Mouse (Mus musculus): ENCODE results near the gene Upk1a.

Gene Upk1a

DNA sequence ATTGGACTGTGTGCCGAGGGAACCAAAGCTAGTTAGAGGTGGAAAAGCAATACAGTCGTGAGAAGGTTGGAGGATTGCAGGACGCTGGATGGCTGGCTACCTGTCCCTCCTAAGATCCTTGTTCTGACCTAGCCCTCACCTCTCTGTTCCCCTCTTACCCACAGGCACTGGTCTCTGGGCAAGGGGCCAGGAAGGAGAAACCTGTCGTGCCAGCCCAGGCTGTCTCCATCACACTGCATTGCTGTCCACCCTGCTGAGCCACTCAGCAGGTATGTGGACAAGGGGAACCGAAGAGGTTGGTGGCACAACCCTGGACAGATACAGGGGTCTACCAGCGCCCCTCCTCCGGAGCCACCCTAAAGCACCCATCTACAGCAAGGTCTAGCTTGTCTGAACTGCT is 12.0 kb downstream of the Upk1a start:
- WGBS: 60% methylated on average over 7 of the region's 7 CpGs

DNA sequence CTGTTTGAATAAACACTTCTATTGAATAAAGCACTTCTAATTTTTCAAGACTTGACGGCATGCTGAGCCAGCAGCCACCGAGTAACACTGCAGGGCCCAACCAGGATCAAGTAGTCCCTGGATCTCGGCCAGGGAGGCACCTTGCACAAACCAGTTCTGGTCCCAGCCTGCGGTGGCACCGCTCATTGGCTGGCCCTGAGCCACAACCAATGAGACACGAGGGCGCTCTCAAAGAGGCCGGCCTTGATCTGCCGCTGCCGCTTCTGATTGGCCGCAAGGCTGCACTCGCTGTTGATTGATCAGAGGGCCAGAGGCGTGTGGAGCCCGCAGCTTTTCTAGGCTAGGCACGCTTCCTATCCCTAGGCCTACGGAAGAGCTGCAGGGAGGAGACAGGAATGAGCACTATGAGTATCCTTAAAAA is 12.7 kb downstream of the Upk1a start:
- WGBS: 2% methylated on average over 16 of the region's 16 CpGs

DNA sequence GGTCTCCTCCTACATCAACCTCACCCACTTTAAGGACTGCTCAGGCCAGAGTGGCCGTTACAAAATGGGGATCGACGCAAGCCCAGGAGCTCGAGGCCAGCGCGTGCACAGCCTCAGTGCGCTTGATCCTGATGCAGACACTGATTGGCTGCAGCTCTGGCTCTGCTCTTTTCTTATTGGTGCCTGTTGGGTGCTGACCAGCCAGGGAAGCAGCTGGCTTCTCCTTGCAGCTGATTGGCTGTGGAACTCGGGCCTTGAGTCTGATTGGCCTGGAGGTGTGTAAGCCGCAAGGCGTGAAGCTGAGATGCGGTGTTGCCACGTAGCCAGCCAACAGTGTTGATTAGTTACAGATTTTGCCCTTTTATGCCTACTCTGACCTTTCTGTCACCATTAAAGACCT is 13.9 kb downstream of the Upk1a start, which contains the start of gene Zbtb32:
Zbtb32 (minus strand) TSS at position 124 of the 400 bp plus-strand sequence.
- 94% methylated on average over 12 of the region's 12 CpGs for WGBS

GRCm38 (mm10) chr7:30596811-30597210 is 15.8 kb downstream of the Upk1a start:
- 41% methylated on average over 5 of the region's 5 CpGs for WGBS

DNA sequence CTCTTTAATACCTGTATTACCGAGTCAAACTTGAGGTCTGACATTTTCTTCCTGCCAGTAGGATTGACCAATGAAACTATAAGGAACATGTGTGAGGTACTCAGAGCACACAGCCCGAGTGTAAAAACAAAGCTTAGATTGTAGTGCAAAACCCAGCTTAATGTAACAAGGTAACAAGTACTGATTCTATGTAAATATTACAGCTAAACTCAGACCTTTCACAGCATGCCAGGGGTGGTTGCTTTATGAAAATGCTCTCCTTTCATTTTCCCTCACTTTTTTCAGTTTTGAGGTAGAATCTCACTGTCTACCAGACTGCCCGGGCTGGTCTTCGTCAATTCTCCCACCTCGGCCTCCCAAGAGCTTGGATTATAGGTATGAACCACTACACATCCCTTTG is 16.6 kb downstream of the Upk1a start:
- 84% methylated on average over 5 of the region's 5 CpGs for WGBS

- 68% methylated on average over 4 of the region's 4 CpGs for WGBS
Observed at GRCm38 (mm10) chr7:30594510-30595024, 18.1 kb downstream of the Upk1a start.

DNA sequence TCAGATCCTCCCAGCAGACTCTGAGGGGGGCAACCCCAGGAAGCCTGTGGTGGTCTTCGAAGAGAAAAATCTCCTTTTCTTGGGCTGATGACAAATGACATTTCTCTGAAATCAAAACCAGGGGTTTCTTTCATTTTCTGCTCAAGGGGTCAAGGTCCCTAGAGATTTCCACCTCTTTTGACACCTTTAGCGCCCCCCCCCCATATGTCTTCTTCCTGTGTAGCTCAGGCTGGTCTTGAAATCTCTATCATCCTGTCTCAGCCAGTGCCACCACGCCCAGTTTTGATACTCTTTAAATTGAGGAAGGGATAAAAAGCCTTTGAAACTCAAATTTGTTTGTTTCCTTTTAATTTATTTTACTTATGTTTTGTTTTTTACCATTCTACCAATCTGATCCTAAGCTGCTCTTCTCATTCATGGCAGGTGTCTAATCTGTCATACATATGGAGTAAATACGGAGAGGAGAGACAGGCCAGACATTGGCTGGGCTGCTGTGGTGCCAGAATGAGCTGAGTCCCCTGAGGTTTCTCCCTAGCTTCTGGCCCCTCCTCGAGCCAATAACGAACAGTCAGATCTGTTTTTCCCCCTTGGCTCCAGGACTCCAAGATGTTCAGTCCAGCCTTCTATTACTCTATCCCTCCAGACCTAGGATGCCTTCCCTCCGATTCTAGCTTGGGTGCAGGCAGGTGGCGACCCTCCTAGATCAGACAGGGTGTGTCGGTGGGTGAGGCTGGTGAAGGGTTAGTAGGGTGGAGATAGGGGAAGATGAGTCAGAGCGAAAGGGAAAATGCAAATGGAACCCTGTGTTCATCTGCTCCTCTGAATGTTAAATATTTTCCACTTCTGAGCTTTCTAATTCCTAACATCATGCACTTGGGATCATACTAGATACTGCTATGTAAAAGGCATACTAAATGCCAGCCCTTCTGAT is 18.8 kb downstream of the Upk1a start:
- WGBS: 80% methylated on average over 10 of the region's 10 CpGs

DNA sequence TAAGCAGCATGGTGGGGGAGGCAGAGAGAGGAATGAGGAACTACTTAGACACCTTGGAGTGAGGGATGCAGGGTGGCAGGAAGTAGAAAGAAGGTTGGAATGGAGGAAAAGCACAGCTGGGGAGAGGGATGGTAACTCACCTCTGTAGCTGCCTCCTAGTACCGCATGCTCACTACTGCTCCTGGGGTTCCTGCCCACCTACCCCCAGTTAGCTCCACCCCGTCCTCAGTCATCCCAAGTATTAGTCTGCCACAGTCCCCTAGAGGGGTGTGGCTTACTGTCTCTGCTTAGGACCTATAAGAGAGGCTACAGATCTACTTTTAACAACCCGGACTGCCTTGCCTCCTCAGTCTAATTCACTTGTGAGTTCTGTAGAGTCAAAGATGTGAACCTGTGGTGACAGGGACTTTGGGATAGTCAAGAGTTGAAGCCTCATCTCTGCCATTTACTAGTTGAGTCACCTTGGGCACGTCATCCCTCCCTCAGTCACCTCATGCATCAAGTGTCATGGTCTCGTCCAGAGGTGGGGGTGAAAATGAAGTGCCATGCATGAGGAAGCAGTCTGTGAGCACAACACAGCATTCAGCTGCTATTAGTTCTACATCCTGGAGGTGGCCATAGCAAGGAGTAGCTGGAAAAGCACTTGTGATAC is 19.7 kb downstream of the Upk1a start:
- WGBS: 70% methylated on average over 5 of the region's 5 CpGs

GRCm38 (mm10) chr7:30591605-30591951 is 21.1 kb downstream of the Upk1a start:
- WGBS: 58% methylated on average over 4 of the region's 4 CpGs

- 93% methylated on average over 9 of the region's 9 CpGs for WGBS
Observed at GRCm38 (mm10) chr7:30590927-30591604, 21.6 kb downstream of the Upk1a start.

GRCm38 (mm10) chr7:30589435-30590301 is 23.0 kb downstream of the Upk1a start:
- 29% methylated on average over 40 of the region's 40 CpGs for WGBS

DNA sequence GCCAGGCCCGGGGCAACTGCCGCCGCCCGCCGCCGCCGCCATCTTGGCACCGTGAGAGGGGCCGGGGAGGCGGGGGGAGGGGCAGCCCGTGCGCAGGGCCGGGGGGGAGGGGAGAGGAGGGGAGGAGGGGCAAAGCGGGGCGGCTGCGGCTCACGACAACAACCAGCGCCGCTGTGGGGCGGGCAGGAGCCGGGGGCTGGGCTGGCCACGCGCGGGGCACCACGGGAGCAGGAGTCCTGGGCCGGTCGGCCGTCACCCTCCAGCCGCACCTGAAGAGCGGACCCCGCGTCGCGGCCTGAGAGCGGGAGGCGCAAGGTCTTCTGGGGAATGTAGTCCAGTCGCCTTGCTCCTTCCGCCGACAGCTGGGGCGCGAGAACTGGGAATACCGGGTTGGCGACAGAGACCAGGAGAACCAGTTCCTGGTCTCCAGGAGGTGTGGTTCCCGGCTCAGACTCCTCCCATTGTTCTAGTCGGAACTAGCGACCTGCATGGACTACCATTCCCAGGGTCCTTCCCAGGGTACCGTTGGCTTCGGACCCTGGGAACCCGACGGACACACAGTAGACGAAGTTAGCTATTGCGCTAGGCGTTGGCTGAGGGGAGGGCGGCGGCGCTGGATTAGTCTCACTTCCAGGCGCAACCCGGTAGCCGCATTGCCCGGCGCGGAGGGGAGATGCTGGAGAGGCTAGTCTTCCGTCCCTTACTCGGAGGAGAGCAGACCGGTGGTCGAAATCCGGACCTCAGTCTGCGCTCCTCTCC is 23.8 kb downstream of the Upk1a start, which contains the start of gene Kmt2b:
Kmt2b (minus strand) TSS at position 51 of the 759 bp plus-strand sequence.
- WGBS: under 1% methylated on average over 66 of the region's 68 CpGs

DNA sequence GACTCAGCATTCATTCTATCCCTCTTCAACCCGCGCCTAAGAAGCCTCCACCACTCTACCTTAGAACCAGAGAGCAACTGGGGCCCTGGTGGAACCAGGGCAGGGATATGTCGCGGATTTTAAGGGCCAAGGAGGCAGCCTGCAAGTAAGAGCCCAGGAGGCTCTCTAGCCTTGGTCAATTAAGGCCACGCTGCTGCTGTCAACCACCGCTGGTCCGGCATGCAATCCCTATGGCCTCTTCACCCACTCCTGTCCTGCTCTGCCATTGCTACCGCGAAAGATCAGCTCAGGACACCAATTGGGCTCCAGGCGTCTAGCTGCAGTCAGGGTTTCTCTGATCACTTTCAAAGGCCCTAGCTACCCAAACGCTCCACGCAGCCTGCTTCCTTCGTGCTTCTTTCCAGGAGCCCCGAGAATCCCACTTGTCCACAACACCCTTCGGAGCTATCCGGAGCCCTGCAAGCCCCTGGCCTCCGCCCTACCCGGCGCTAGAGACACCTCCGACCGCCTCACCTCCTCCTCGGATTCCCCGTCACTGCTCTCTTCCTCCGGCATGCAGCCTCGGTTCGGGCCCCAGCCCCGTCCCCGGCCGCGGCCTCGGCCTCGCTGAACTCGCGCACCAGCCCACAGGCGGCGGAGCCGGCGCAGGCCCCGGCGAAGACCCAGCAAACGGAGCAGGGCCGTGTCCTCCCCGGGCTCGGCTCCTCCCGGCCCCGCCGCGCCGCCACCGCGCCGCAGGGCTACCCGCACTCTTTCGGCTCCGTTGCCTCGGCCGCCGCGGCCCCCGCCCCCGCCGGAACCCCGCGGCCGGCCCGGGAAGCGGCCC is 24.6 kb downstream of the Upk1a start:
- WGBS: 2% methylated on average over 66 of the region's 67 CpGs

DNA sequence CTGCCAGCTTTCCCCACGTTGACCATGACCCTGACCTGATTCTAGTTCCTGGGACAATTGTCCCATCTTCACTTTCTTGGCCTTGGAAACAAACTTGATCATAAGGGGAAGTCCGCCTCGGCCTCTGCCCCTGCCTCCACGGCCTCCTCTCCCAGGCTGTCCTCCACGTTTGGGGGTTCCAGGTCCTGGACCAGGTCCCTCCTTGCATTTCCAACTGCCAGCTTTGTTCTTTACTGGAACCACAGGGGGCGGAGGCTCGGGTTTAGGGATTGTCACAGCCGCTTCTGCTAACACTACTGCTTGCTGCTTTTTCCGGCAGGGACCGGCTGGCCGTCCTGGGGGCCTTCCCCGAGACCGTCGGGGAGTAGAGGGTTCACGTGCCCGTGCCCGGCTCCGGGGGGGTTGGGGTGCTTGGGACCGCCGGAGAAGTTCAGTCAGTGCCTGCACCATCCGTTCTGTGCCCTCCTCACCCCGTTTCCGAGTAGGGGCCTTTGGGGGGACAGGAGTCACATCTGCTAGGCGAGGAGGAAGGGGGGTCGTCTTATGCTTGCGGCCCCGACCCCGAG is 26.1 kb downstream of the Upk1a start:
- WGBS: 82% methylated on average over 28 of the region's 28 CpGs

DNA sequence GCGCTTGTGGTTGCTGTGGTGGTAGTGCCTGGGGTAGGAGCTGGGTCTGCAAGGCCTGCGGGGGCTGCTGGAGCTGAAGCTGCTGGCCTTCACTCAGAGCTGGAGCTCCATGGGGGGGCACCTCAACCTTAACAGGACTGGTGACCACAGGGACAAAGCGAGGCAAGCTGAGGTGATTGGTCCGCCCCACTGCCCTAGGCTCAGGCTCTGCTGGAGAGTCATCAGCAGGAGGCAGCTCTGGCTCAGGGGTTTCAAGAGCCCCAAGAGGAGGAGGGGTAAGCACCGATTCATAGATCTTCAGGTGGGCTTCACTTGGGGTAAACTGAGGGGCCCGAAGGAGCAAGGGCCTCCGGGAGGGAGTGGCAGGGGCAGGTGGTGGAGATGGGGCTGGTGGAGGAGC is 27.5 kb downstream of the Upk1a start:
- WGBS: 93% methylated on average over 7 of the region's 7 CpGs

- 90% methylated on average over 10 of the region's 10 CpGs for WGBS
Observed at GRCm38 (mm10) chr7:30584339-30584738, 28.3 kb downstream of the Upk1a start.

GRCm38 (mm10) chr7:30581547-30581946 is 31.1 kb downstream of the Upk1a start:
- WGBS: 95% methylated on average over 16 of the region's 16 CpGs

DNA sequence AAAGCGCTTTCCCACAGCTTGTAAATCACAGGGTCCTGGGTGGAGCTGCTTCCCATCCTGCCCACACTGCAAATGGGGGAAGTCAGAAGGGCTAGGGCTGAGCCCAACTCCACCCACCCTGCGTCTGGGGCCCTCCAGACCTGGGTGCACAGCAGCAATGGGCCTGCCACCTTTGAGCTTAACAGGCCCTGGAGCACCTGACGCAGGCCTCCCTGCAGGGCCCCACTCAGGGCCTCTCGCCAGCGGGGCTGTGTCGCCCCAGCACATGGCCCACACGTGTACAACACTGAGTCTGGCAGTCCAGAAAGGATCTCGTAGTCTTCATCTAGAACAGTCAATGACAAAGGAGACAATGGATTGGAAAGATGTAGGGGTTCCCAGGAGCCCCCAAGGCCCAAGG is 32.7 kb downstream of the Upk1a start:
- WGBS: 90% methylated on average over 8 of the region's 8 CpGs

GRCm38 (mm10) chr7:30572969-30573368 is 39.7 kb downstream of the Upk1a start:
- WGBS: 35% methylated on average over 2 of the region's 2 CpGs

Data from cerebral cortex, adult 2 months (tissue).